Mouse (Mus musculus) erythroblast, embryonic 14.5 days (primary cell): ENCODE results near the gene Nfib.

Experiments used
- GATA1 ChIP-seq: IDR thresholded peaks from 2 replicates; pipeline ENCODE4 v1.6.1; 2012; ENCODE audit warnings: low read length, inconsistent platforms, mixed read lengths
- TAL1 ChIP-seq: IDR thresholded peaks from 3 replicates; pipeline ENCODE4 v1.6.1; 2012; ENCODE audit warnings: low read length, inconsistent platforms, mixed read lengths

GRCm38 (mm10) chr4:82533231-82533630, 172.3 kb downstream of the Nfib start:
- no peak for TF ChIP-seq GATA1
- no peak for TF ChIP-seq TAL1
